Mouse (Mus musculus) kidney, postnatal 0 days (tissue): Measurements from ENCODE around the gene Tigd3. TPM values are rescaled to one million over a fixed set of nuclear protein-coding genes. Genes with fewer than 3 reads are reported as not detected.

Source experiments
- ATAC-seq: fragments of 200-750 bp; cut with Nextera tagmentation; replicated peaks from 2 replicates; pipeline ENCODE4 v1.8.0; 2017; ENCODE audit warnings: low read depth, moderate number of reproducible peaks, moderate TSS enrichment, moderate library complexity; ENCODE audit not compliant: low FRiP score
- DNase-seq: peaks from one replicate; pipeline ENCODE4 v3.0.0-alpha.2; 2016; ENCODE audit warnings: low spot score
- H3K27ac ChIP-seq: fragments of 300-500 bp; sonication (generic); 2 replicates; pipeline ENCODE4 v1.5.1; 2014; ENCODE audit warnings: mild to moderate bottlenecking
- H3K27me3 ChIP-seq: fragments of 300-500 bp; sonication (generic); 2 replicates; pipeline ENCODE4 v1.6.1; 2014; ENCODE audit warnings: low read length, mixed read lengths; ENCODE audit not compliant: insufficient read depth
- H3K36me3 ChIP-seq: fragments of 300-500 bp; sonication (generic); 2 replicates; pipeline ENCODE4 v1.6.1; 2014; ENCODE audit warnings: low read length, mixed read lengths; ENCODE audit not compliant: insufficient read depth
- H3K4me1 ChIP-seq: fragments of 300-500 bp; sonication (generic); replicated peaks from 2 replicates; pipeline ENCODE4 v1.6.1; 2014; ENCODE audit warnings: antibody characterized with exemption, low read length, mixed read lengths; ENCODE audit not compliant: insufficient read depth
- H3K4me2 ChIP-seq: fragments of 300-500 bp; sonication (generic); 2 replicates; pipeline ENCODE4 v1.6.1; 2014; ENCODE audit warnings: mild to moderate bottlenecking, low read length, moderate library complexity, mixed read lengths
- H3K4me3 ChIP-seq: fragments of 300-500 bp; sonication (generic); replicated peaks from 2 replicates; pipeline ENCODE4 v1.5.1; 2014; ENCODE audit warnings: low read depth, low read length
- H3K9ac ChIP-seq: fragments of 300-500 bp; sonication (generic); 2 replicates; pipeline ENCODE4 v1.6.1; 2014; ENCODE audit warnings: low read depth, low read length
- H3K9me3 ChIP-seq: fragments of 300-500 bp; sonication (generic); replicated peaks from 2 replicates; pipeline ENCODE4 v1.6.1; 2016; ENCODE audit warnings: low read length, inconsistent platforms, mixed read lengths
- CTCF ChIP-seq: IDR thresholded peaks from 2 replicates; pipeline ENCODE4 v1.5.1; 2016; ENCODE audit warnings: antibody characterized with exemption, low read depth, mild to moderate bottlenecking, moderate library complexity
- WGBS: fragments of 180-500 bp; shearing (Covaris S2); extraction: QIAGEN DNeasy Blood & Tissue Kit; methylation state at CpG from one replicate; pipeline ENCODE4 v1.1.7; 2014; 5-methylcytosine and 5-hydroxymethylcytosine counted together
- polyA plus RNA-seq: library from polyadenylated mRNA; unstranded; fragments of >200 nt; fragmentation: Nextera tagmentation; extraction: Ambion mirVana; gene quantifications from 2 replicates; pipeline ENCODE4 v1.2.1, GENCODE M21; 2015

Gene Tigd3
- polyA plus RNA-seq, 1 experiment from 2014 or later = 2.9 TPM

DNA sequence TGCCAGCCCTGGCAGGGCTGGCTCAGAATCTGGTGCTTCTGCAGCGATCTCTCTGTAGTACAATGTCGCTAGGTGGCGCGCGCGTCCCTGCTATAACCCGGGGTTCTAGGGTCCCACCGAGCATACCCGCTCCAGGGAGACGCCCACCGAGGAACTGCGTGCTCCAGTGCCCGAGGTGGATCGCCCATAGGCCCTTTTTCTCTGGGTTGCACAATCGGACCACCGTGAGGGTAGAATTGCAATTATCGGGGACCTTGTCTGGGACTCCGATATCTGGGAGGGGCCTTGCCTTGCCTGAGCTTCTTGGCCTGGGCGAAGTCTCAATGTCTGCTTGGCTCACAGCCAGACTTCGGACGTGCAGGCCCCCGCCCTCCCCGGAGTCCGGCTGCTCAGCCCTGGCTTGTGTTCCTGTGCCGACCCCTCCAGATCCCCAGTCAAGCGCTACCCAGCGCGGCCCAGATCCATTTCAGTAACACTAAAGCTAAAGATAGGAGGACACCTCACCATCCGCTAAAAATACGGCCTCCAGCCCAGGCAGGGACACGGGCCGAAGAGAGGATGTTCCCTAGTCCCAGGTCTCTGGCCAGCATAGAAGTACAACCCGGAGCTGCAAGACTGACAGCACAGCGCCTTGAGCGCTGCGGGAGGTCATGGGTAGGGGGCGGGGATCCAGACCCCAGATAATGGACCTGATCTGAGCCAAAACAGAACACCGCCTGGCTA lies 30.2 kb upstream of the Tigd3 start:
- H3K4me1 ChIP-seq = peaks cover 40% of the 10 kb centered on the region
- ATAC-seq (peak; percentile 70), DNase-seq (peak; percentile 98)
- peak overlapping the region; percentile 71 for H3K9ac ChIP-seq
- no peaks in the 10 kb centered on the region for H3K9me3 ChIP-seq
- peak overlapping the region; percentile 95 for H3K27ac ChIP-seq
- H3K36me3 ChIP-seq = no peaks in the 10 kb centered on the region
- under 1% methylated on average over 38 of the region's 38 CpGs for WGBS
- TF ChIP-seq CTCF = peak; percentile 87
- peak overlapping the region; percentile 97 for H3K4me2 ChIP-seq
- H3K4me3 ChIP-seq = peak overlapping the region; percentile 75
- no peaks in the 10 kb centered on the region for H3K27me3 ChIP-seq

DNA sequence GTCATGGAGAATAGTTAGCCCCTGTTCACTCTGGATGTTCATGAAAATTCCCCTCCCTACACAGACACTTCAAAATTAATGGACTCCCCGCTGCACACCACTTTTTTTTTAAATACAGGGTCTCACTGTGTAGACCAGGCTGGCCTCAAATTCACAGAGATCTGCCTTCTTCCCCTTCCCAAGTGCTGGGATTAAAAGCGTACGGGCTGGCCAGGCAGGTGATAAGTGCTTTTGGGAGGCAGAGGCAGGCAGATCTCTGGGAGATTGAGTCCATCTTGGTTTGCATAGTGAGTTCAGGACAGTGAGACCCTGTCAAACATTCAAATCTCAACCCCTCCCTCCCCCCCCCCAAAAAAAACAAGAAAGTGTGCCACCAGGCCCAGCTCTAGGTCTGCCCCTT lies 29.0 kb upstream of the Tigd3 start:
- no peak for ATAC-seq
- H3K4me1 ChIP-seq = peaks cover 29% of the 10 kb centered on the region
- TF ChIP-seq CTCF = no peak

DNA sequence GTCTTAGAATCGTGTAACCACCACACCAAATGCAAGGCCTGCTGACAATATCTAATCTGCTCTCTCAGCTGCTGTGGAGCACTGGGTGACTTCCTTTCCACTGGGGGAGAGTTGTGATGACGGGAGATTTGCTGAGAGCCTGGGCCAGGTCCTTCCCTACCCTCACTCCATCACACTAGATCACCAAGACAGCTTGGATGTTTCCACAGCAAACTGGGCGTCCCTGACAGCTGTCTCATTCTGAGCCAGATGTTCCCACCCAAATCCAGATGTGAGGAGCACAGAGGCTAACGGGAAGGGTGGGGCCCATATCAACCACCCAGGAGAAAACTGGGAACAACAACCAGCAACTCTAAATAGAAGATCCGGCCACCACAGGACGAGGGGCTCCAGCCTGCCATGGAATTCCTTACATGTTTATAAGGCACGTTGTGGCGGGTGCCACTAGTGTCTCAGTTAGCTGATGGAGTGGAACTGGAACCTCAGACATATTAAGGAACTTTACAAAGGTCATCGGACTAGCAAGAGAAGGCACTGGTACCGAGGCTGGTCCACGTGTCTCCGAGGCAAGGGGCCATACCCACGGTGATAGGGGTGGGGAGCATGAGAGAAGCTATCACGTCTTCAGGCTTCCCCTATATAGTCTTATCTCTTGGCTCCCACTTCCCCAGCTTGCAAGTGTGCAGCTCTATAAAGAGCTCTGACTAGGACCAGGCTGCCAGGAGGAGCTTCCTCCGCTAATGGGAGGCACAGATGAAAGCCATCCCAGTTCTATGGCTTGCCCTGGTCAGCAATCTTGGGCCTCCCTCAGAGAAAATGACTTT lies 28.4 kb upstream of the Tigd3 start:
- H3K4me2 ChIP-seq = peak overlapping the region; percentile 97
- DNase-seq (no peak), ATAC-seq (no peak)
- H3K27me3 ChIP-seq = no peaks in the 10 kb centered on the region
- no peaks in the 10 kb centered on the region for H3K9me3 ChIP-seq
- 59% methylated on average over 15 of the region's 15 CpGs for WGBS
- no peak for TF ChIP-seq CTCF
- 0 out of 2 replicates have a peak overlapping the region, but pooled peaks have one; percentile 1 for H3K9ac ChIP-seq
- peak overlapping the region; percentile 48; the same call in 1 of the 2 replicates for H3K27ac ChIP-seq
- H3K36me3 ChIP-seq = peaks cover 15% of the 10 kb centered on the region
- H3K4me1 ChIP-seq = peaks cover 23% of the 10 kb centered on the region
- H3K4me3 ChIP-seq = no peak overlapping the region; the same call in 1 of the 2 replicates

More for the DNA sequence above, 29.0 kb upstream of the Tigd3 start:
- Histone ChIP-seq H3K27me3 (no peaks in the 10 kb centered on the region), H3K36me3 (peaks cover 9% of the 10 kb centered on the region), H3K9me3 (no peaks in the 10 kb centered on the region), H3K4me3 (0 out of 2 replicates have a peak overlapping the region, but pooled peaks have one; percentile 75), H3K9ac (0 out of 2 replicates have a peak overlapping the region, but pooled peaks have one; percentile 1), H3K4me2 (peak overlapping the region; percentile 97), H3K27ac (no peak overlapping the region)
- no peak for DNase-seq
- WGBS = 87% methylated on average over 3 of the region's 3 CpGs

DNA sequence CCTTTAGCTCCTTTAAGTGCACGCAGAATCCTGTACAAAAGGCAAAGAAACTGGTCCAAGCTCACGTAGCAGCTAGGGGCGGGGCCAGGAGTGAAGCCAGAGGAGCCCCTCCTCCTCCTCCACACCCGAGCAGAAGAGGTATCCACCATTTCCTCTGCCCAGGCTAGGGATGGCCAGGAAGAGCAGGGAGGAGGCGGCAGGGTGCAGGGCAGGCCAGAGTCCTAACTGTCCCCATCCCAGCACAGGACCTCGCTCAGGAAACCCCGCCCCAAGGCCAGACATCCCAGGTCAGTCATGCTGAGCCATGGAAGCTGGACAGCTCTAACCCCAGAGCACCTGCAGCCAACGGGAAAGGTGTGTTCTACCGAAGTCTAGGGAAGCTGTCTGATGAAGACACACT lies 27.8 kb upstream of the Tigd3 start:
- no peak overlapping the region; the same call in 1 of the 2 replicates for H3K4me3 ChIP-seq
- 0 out of 2 replicates have a peak, but pooled peaks cover 22% of the 10 kb centered on the region for H3K4me1 ChIP-seq
- 10% methylated on average over 9 of the region's 9 CpGs for WGBS
- H3K27me3 ChIP-seq = no peaks in the 10 kb centered on the region
- no peak for ATAC-seq
- H3K9me3 ChIP-seq = no peaks in the 10 kb centered on the region
- TF ChIP-seq CTCF = no peak
- H3K9ac ChIP-seq = no peak overlapping the region
- peak; percentile 64 for DNase-seq
- peak overlapping the region; percentile 48; the same call in 1 of the 2 replicates for H3K27ac ChIP-seq
- peak overlapping the region; percentile 97 for H3K4me2 ChIP-seq
- peaks cover 22% of the 10 kb centered on the region for H3K36me3 ChIP-seq

GRCm38 (mm10) chr19:5913007-5913719 lies 19.2 kb upstream of the Tigd3 start, which contains the start of gene Dpf2:
Gene Dpf2, minus strand, starts transcription at chr19:5913010.
- Histone ChIP-seq H3K36me3 (peaks cover 17% of the 10 kb centered on the region), H3K27ac (peak within 1 kb of the TSS; percentile 81), H3K9me3 (no peaks in the 10 kb centered on the region), H3K4me2 (peak within 1 kb of the TSS; percentile 80), H3K4me1 (peaks cover 17% of the 10 kb centered on the region; the same call in 1 of the 2 replicates), H3K9ac (peak within 1 kb of the TSS; percentile 95), H3K4me3 (peak within 1 kb of the TSS; percentile 76), H3K27me3 (no peaks in the 10 kb centered on the region)
- ATAC-seq (peak; percentile 41), DNase-seq (no peak)
- WGBS = 20% methylated on average over 13 of the region's 13 CpGs
- no peak for TF ChIP-seq CTCF
